Mouse (Mus musculus): ENCODE results near the gene Tsen54.
A peak's percentile ranks its signal among the peaks of the same experiment; 100 is the strongest.

Tsen54 gene

DNA sequence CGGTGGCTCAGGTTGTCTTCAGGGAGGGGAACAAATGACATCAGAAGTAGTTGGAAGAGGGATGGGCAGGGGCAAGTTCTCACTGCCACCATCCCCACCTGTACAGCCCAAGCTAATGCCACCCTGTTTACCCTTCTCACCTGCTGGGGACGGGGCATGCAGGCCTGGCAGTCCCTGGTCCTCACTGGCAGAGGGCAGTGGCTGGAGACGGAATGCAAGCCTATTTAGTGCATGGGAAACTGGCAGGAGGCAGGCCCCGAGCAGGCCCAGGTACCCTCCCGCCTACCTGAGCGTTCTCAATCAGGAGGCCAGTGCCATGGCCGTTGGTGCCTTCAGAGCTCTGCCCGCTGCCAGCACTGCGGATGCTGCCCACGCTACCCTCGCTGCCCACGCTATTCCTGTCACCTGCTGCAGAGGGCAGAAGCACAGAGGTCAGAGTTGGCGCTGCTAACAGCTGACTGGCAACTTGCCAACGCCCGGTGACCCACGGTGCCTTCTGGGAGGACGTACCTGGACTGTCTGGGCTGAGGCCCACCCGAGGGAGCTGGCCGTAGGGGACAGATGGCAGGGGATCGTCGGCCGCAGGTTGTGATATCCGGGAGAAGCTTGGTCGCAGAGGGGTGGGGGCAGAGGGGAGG lies 11.3 kb upstream of the Tsen54 start:
- DNase-seq (ENCODE audit: low spot score): no peak

DNA sequence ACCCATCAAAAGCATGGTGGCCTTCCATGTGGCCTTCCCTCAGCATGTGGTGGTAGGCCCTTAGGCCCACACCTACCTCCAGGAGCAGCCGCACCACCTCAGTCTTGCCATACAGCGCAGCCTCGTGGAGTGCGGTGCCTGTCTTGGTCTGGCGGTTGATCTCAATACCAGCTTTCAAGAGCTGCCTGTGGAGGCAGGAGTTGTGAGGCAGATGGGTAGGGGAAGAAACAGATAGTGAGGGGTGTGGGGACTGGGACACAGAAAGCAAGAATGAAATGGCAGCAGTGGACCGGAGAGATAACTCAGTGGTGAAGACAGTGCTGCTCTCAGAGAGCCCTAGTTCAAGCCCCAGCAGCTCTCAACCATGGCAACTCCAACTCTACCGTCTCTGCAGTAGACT lies 9.5 kb upstream of the Tsen54 start:
- DNase-seq (ENCODE audit: low spot score): no peak

DNA sequence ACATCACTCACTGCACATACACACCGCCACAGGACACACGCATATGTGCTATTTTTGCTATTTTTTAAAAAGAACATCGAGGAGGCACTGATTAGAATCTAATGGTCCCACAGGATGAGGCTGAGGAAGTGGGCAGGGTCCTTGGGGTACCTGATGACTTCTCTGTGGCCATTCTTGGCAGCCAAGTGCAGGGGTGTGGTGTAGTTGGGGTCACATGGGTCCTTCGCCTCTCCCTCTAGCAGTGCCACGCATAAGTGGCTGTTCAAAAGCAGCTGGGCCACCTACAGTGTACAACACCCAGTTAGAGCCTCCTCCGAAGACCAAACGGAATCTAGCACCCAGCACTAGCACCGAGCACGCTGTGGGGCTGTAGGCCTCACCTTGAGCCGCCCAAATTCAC lies 8.4 kb upstream of the Tsen54 start:
- no peak for DNase-seq (ENCODE audit: low spot score)

DNA sequence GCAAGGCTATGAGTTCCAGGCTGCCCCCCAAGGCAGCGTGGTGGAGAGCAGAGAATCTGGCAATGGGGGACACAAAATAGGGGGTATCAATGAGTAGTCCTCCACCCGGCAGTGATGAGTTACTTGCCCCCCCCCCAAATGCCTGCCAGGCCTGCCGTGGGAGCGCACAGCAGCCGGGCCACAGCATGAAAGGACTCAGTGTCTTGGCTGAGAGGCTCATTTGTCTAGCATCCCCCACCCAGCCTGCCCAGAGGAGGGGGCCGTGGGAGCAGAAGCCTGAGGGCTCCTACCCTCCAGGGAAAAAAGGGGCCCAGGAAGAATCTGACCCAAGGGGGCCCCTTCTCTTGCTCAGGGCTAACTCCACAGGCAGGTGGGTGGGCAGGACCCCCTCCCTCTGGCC lies 7.2 kb upstream of the Tsen54 start:
- DNase-seq (ENCODE audit: low spot score): no peak

DNA sequence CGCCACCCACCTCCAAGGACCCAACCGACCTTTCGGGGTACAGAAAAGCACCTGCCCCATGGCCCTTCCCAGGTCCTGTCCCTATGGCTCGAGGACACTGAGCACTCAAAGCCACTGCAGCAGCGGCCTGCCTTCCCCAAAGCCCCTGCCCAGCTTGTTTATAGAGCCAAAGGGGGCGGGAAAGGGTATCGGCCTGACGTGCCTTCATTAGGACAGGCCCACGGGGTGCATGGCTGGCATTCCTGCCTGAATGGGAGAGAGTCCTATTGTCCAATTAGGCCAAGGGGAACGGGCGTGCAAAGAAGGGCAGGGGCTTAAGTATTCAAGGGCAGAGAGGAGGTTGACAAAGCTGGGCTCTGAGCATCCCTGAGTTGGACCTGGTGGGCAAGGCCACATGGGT lies 6.6 kb upstream of the Tsen54 start:
- no peak for DNase-seq (ENCODE audit: low spot score)

DNA sequence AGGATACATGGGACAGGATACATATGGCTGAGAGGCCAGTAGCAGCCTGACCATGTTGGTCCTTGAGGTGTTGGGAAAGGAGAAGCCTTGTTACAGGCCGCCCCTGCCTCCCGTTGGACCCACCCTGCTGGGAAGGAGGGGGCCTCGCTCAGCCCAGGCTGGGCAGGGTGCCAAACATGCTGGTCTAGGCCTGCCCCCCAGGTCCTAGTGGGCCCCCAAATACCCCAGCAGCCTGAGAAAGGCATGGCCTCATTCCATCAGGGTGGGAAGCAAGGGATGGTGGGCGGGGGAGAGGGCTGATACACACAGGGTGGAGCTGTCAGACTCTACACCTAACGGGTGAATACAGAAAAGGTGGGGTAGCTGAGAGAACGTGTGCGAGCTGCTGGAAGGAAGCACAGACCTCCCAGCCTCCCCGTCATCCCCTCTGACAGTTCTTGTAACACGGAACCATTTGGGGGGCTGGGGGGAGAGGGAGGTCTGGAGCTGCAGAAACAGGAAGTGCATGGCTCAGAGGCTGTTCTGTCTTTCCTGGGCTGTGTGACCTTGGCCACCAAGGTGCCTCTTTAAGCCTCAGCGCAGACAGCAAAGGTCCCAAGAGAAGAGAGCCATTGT lies 5.7 kb upstream of the Tsen54 start:
- no peak for DNase-seq (ENCODE audit: low spot score)

DNA sequence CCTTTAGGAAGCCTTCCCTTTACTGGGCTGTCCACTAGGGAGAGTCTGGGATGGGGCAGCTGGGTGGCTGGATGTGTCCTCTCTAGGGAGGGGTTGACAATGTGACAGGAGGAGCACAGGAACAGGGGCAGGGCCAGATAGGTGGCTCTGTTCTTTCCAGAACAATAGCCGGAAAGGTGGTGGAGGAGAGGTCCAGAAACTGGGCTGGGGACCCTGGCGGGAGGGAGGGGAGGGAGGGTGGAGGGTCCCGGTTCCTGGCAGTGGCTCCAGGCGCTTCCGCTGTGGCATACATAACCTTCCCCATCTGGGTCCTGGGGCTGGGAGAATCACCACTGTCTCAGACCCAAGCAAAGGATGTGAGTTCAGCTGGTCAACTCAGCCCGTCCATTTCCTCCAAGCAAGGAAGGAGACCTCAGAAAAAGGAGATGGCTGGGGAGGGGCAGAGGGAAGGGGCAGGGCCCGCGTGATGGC lies 5.2 kb upstream of the Tsen54 start:
- DNase-seq (ENCODE audit: low spot score): no peak

DNA sequence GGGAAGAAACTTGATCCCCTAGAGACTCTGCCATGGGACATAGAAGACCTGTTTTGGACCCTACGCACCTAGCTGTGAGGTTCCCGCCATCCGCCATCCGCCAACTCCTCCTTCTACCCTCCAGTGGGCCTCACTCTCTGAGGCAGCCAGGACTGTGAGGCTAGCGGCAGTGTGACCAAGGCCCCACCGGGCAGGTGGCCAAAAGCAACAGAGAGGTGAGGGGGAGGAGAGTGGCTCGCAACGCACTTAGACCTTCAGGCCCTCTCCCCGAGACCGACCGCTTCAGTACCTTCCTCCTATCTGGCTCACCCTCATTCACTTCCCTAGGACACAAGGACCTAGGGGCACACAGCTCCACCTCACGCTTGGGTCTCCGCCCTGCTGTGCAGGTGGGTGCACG lies 4.1 kb upstream of the Tsen54 start:
- peak; percentile 53 for DNase-seq (ENCODE audit: low spot score)

DNA sequence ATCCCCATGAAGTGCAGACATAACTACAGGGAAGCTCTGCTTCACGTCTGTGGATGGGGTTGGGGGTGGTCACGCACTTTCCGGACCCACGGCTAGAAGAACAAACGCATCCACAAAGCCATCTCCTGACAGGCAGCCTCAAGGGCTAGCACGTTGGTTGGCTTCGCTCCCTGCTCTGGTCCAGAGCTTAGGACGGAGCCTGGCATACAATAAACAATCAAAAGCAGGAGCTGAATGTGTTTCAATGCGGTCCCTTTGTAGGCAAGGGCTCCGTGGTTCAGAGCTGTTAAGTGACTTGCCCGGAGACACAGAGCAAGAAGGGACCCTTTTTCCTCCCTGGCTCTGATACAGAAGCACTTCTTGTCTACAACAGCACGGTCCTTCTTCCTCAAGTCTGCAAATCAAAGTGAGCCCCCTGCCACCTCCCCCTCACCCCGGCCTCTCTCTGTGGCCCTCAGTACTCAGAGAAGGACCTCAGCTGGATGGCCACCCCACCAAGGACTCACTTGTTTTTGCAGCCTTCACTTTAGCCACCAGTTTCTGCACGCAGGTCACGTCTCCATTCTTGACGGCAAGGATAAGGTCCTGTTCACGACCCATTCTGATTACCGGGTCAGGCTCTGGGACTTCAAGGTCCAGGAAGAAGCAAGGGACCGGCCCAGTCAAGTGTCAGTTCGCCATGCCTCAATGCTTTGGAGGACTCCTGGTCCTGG lies 3.0 kb upstream of the Tsen54 start:
- no peak for DNase-seq (ENCODE audit: low spot score)

DNA sequence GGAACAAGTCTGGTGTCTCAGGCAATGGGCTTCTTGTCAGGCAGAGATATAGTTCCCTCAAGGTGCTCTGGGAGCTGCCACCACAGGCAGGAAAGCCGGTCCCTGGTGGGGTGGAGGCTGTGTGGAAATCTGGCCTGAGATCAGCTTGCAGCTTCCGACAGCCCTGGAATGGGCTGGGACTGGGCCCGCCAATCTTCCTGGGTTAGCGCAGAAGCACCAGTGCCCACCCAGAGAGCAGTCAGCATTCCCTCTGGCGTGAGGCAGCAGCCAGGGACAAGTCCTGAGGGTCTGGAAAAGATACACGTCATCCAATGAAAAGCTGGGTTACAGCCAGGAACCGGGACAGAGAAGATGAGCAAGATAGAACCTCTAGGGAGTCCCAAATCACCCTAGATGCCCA lies 2.4 kb upstream of the Tsen54 start:
- no peak for DNase-seq (ENCODE audit: low spot score)

DNA sequence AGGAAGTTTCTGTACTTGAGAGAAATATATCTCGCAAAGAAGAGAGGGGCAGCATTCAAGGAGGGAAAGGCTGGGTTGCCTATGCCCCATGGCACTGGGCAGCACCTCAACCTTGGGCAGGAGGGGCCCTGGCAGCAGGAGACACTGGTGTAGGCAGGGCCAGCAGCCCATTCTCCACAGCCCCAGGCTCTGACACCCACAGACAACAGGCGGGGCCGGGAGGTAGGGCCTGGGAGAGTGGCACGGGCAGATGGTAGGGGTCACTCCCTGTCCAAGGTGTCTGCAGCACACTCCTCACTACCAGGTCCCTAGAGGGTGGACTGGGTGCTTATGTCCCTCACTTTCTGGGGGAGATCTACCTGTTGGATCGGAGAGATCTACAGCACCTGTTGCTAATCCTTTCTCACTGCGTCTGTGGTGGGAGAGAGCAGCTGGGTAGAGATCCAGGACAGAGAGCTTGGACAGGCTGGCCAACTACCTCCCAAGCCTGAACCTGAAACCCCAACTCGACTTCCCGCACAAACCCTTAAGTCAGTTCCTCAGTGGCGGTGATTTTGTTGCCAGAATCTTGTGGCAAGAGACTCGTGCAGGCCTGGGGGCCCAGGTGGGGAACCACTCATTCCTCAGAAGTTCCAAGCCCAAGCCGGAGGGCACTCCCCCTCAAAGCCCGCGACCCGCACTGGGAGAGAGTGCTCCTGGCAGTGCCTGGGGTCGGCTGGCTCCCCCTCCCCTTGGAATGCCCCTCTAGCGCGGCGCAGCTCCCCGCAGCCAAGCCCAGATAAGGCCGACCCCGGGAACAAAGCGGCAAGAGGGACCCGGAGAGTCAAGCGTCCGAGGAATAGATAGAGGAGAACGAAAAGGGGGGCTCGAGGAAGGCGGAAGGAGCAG lies 1.7 kb upstream of the Tsen54 start:
- no peak for DNase-seq (ENCODE audit: low spot score)

DNA sequence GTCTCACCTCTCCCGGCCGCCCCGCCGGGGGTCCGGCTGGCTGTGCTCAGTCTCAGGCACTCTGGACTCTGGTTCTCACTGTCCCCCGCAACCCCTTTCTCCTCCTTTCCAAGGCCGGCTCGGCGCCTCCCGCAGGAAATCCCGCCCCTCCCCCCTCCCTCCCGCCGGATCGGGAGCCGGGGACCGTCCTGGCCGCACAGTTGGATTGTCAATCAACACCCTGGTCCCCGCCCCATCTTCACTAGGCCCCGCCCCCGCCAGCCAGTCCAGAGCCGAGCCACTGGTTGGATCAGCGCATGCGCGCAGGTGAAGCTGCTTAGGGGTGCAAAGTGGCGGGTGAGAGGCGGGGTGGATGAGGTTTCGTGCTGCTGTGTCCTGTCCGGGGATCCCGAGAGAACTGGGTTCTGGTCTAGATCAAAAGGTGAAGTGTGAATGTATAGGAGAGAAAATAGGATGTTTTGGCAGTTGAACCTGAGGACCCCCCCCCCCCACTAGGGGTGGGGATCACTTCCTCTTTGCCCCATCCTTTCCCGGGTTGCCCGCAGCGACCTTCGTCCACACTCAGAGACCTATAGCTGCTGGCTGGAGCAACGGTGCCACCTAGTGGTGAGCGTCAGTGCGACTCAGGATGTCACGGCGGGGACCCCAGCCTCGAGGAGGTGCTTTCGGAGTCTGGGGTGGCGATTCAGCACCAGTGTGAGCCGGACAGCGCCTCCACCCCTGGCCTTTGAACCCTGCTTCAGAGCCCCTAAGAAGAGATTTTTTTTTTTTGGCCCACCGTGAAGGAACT lies 822 bp upstream of the Tsen54 start, which contains the start of gene Caskin2:
Caskin2 (minus strand) TSS at position 133 of the 790 bp plus-strand sequence.
- DNase-seq (ENCODE audit: low spot score): peak; percentile 91

DNA sequence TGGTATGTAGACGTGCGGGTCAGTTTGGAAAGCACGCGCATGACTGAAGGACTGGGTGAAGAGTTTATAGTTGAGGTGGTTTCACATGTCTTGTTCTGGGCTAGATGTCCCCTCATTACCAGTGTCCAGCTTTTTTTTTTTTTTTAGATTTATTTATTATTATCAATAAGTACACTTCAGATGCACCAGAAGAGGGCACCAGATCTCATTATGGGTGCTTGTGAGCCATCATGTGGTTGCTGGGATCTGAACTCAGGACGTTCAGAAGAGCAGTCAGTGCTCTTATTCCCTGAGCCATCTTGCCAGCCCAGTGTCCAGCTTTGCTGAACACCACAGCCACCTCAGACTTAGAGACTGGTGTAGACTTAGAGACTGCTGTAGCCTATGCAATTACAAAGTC lies 2.8 kb downstream of the Tsen54 start:
- DNase-seq (ENCODE audit: low spot score): no peak

DNA sequence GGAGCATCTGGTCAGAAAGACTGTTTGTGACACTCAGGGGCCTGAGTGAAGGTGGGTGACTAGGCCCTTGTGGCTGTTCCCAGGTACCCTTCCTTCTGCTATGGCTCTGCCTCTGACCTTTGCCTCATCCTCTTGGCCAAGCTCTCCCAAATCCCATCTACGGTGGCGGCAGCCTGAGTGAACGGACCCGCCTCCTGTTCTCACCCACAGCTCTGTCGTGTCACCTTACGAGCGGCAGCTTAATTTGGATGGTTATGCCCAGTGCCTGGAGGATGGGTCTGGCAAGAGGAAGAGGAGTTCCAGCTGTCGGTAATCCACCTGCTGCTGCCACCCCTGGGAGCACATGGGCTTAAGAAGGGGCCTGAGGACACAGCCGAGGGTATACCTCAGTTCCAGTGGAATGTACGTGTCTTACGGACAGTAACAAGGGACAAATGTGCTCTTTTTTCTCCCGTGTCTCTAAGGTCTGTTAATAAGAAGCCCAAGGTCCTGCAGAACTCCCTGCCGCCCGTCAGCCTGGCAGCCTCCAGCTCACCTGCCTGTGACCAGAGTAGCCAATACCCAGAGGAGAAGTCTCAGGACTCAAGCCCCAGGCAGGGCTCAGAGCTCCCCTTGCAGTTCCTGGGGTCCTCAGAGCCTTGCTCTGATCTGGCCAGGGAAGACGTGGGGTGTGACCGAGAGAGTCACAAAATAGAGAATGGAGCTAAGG lies 5.5 kb downstream of the Tsen54 start:
- no peak for DNase-seq (ENCODE audit: low spot score)

DNA sequence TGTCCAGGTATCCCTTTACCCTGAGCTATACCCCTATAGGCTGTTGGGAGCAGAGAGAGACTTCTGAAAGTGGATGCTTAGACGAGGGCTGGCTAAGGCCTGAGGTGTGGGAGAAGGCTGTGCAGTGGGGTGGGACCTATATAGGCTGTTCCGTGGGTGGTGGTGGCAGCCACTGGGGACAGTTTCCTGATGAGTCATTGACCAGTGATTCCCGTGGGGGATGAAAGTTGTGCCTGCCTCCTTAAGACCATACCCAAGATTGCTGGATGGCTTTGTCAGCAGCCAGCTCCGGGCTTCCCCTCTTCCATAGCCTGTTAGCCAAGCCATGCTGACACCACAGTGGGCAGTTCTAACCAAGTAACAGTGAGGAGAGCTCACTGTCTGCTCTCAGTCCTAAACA lies 6.5 kb downstream of the Tsen54 start:
- no peak for DNase-seq (ENCODE audit: low spot score)

DNA sequence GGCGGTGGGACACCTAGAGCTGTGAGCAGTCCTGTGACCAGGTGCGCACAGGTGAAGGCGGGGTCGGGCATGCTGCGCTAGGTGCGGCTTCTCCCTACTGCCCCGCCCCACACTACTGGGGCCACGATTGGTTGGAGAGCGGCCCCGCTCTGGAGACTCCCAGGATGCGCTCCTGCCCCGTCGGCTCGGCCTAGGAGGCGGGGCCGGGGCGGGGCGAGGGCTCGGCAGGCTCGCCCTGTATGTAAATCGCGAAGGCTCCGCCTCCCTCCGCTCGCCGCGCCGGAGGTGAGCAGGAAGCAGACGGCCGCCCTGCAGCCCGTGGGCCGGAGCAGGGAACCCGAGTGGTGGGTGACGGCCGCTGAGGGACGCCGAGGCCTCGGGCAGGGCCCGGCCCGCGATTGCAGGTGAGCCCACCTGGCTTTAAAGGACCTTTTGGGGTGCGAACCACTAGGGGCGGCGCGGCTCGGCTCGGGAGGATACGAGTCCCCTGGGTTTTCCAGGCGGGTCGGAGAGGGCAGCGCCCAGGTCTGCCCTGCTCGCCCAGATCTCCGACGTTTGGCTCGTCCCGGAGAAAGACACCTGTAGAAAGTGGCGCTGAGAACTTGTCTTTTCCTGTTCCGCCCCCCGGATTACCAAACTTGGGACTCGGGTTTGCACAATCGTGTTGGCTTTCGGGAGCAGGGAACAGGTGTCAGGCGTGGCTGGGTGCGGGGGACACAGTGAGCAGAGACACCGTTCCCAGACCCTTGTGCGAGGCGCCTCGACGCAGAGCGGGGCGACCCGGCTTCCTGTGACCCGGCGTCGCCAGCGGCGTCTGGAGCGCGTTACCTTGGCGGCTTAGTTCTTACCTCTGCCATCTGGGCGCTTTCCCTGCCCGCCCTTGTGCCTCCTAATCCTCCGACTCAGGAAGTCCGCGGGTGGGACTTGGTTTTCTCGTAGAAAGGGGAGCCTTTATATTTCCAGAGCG lies 9.5 kb downstream of the Tsen54 start, which contains the start of gene Llgl2:
Llgl2 (plus strand) TSS at position 276 of the 967 bp plus-strand sequence.
- DNase-seq (ENCODE audit: low spot score): peak; percentile 74

DNA sequence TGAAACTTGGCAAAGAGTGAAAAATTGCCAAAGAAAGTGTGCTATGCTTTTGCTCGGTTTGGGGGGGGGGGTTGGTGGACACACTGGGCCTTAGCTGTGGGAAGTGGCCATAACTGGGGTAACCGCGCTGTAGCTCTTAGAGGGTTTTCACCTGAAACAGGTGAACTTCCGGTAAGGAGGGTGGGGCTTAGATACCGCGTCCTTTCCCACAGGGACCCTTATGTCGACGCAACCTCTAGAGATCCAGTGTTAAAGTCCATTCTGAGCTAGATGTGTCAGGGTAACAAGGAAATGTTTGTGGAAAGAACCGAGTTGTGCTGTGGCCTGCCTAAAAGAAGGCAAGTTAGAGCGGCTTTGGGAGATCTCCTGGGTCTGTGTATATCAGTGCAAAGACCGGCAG lies 10.3 kb downstream of the Tsen54 start:
- no peak for DNase-seq (ENCODE audit: low spot score)

DNA sequence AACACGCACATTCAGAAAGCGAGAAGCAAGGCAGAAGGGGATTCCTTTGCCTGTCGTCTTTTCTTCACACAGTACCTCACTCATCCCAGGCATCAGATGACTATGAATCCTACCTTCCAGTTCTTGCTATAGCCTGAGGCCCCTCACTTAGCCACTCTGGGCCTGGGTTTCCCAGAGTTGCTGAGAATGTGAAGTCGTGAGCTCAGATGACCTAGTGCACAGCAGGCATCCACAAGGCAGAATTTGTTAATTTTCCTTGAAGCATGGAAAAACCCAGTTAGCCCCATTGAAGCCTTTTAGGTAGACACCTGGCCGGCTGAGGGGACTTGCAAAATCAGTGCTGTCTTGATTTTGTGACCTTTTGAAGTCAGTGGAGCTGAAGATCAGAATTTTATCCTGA lies 12.0 kb downstream of the Tsen54 start:
- no peak for DNase-seq (ENCODE audit: low spot score)

DNA sequence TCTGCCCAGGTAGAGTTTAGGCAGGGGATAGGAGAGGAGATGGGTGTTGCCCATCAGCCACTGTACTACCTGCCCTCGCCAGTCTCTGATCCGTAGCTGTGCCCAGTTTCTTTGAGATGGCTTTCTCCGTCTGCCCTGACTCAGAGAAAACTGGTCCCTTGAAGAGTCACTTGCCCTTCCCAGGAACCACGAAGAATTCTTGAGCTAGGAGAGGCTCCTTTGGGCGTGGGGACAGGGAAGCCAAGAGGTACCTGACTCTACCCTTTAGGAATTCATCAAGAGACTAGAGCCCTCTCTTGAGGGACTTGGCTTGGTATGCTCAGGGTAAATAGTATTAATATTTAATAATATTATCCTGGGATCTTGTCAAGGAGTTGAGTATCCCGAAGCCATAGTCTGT lies 13.1 kb downstream of the Tsen54 start:
- DNase-seq (ENCODE audit: low spot score): no peak

DNA sequence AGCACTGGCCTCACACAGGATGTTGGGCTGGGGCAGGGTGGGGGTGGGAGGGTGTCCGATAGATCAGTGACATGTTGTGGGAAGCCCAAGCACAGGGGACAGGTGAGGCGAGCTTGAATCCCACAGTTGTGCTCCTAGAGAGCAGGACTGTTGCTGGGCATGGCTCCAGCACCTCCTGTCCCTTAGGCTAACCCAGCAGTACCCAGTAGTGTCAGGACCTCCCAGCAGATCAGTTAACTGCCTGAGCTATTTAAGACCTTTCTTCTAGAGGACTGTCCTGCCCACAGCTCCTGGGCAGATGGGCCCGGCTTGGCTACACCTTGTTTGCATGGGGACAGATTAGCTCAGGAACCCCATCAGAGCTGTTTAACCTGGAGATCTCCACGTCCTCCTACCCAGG lies 14.5 kb downstream of the Tsen54 start:
- DNase-seq (ENCODE audit: low spot score): no peak

Measured in ovary, postnatal 14 days (tissue).